Mouse (Mus musculus): ENCODE measurements at regions not wholly inside any gene's neighbourhood (a gene's known extent, or its start where the extent isn't known, plus 50 kb on each side); places are given as distances from the start of the nearest gene placed in this dataset.

- DNase-seq (ENCODE audit: low spot score), result no peak
- Histone ChIP-seq H3K9me3 (ENCODE audit: control insufficient read depth, low read length) (no peaks in the 10 kb centered on the region), H3K4me2 (replicated peaks; ENCODE audit: low read depth) (no peak overlapping the region), H3K9ac (ENCODE audit: low read length) (no peak overlapping the region), H3K27me3 (ENCODE audit: control insufficient read depth, insufficient read depth, low read length) (no peaks in the 10 kb centered on the region), H3K4me1 (replicated peaks; ENCODE audit: control insufficient read depth, insufficient read depth) (no peaks in the 10 kb centered on the region), H3K36me3 (ENCODE audit: control insufficient read depth, insufficient read depth, low read length) (no peaks in the 10 kb centered on the region), H3K27ac (replicated peaks) (no peak overlapping the region), H3K4me3 (ENCODE audit: low read depth, low read length) (no peak overlapping the region)
- TF ChIP-seq EP300 (optimal IDR thresholded peaks at IDR 0.05) (no peak), CTCF (IDR thresholded peaks at IDR 0.05; ENCODE audit: low read depth) (no peak)
- ATAC-seq (ENCODE audit: low FRiP score, low TSS enrichment), result no peak
- 28% methylated on average over 8 of the region's 8 CpGs for WGBS
Measured at GRCm38 (mm10) chr7:76156869-76157268, 72.8 kb upstream of the Agbl1 start.

GRCm38 (mm10) chr7:76164191-76164590 lies 65.5 kb upstream of the Agbl1 start:
- no peaks in the 10 kb centered on the region for H3K27me3 ChIP-seq (ENCODE audit: control insufficient read depth, insufficient read depth, low read length)
- ATAC-seq (ENCODE audit: low FRiP score, low TSS enrichment) (no peak), DNase-seq (ENCODE audit: low spot score) (no peak)
- H3K4me2 ChIP-seq (replicated peaks; ENCODE audit: low read depth), result no peak overlapping the region
- WGBS, result 84% methylated on average over 1 of the region's 1 CpGs
- no peaks in the 10 kb centered on the region for H3K4me1 ChIP-seq (replicated peaks; ENCODE audit: control insufficient read depth, insufficient read depth)
- no peaks in the 10 kb centered on the region for H3K9me3 ChIP-seq (ENCODE audit: control insufficient read depth, low read length)
- H3K9ac ChIP-seq (ENCODE audit: low read length), result no peak overlapping the region
- H3K27ac ChIP-seq (replicated peaks), result no peak overlapping the region
- no peak for TF ChIP-seq EP300 (optimal IDR thresholded peaks at IDR 0.05)
- no peaks in the 10 kb centered on the region for H3K36me3 ChIP-seq (ENCODE audit: control insufficient read depth, insufficient read depth, low read length)
- no peak overlapping the region for H3K4me3 ChIP-seq (ENCODE audit: low read depth, low read length)

- 70% methylated on average over 5 of the region's 5 CpGs for WGBS
- DNase-seq (ENCODE audit: low spot score), result no peak
- Histone ChIP-seq H3K9me3 (ENCODE audit: control insufficient read depth, low read length) (no peaks in the 10 kb centered on the region), H3K4me1 (replicated peaks; ENCODE audit: control insufficient read depth, insufficient read depth) (no peaks in the 10 kb centered on the region), H3K36me3 (ENCODE audit: control insufficient read depth, insufficient read depth, low read length) (no peaks in the 10 kb centered on the region), H3K4me3 (ENCODE audit: low read depth, low read length) (no peak overlapping the region), H3K27ac (replicated peaks) (no peak overlapping the region), H3K4me2 (replicated peaks; ENCODE audit: low read depth) (no peak overlapping the region), H3K27me3 (ENCODE audit: control insufficient read depth, insufficient read depth, low read length) (no peaks in the 10 kb centered on the region), H3K9ac (ENCODE audit: low read length) (no peak overlapping the region)
- TF ChIP-seq EP300 (optimal IDR thresholded peaks at IDR 0.05) (no peak), CTCF (IDR thresholded peaks at IDR 0.05; ENCODE audit: low read depth) (no peak)
- ATAC-seq (ENCODE audit: low FRiP score, low TSS enrichment), result no peak
Measured at GRCm38 (mm10) chr7:76164735-76165630, 64.7 kb upstream of the Agbl1 start.

- DNase-seq (ENCODE audit: low spot score) (no peak), ATAC-seq (ENCODE audit: low FRiP score, low TSS enrichment) (no peak)
- no peak for TF ChIP-seq EP300 (optimal IDR thresholded peaks at IDR 0.05)
- Histone ChIP-seq H3K9me3 (ENCODE audit: control insufficient read depth, low read length) (no peaks in the 10 kb centered on the region), H3K27ac (replicated peaks) (no peak overlapping the region), H3K36me3 (ENCODE audit: control insufficient read depth, insufficient read depth, low read length) (no peaks in the 10 kb centered on the region), H3K4me1 (replicated peaks; ENCODE audit: control insufficient read depth, insufficient read depth) (no peaks in the 10 kb centered on the region), H3K4me2 (replicated peaks; ENCODE audit: low read depth) (no peak overlapping the region), H3K9ac (ENCODE audit: low read length) (no peak overlapping the region), H3K27me3 (ENCODE audit: control insufficient read depth, insufficient read depth, low read length) (no peaks in the 10 kb centered on the region), H3K4me3 (ENCODE audit: low read depth, low read length) (no peak overlapping the region)
- 65% methylated on average over 2 of the region's 2 CpGs for whole genome bisulfite sequencing
Measured at GRCm38 (mm10) chr7:76170481-76170880, 59.2 kb upstream of the Agbl1 start.

- ATAC-seq (ENCODE audit: low FRiP score, low TSS enrichment) (no peak), DNase-seq (ENCODE audit: low spot score) (no peak)
- no peak for TF ChIP-seq EP300 (optimal IDR thresholded peaks at IDR 0.05)
- TF ChIP-seq CTCF (IDR thresholded peaks at IDR 0.05; ENCODE audit: low read depth), result no peak
- Histone ChIP-seq H3K27me3 (ENCODE audit: control insufficient read depth, insufficient read depth, low read length) (no peaks in the 10 kb centered on the region), H3K4me3 (ENCODE audit: low read depth, low read length) (no peak overlapping the region), H3K4me2 (replicated peaks; ENCODE audit: low read depth) (no peak overlapping the region), H3K9me3 (ENCODE audit: control insufficient read depth, low read length) (no peaks in the 10 kb centered on the region), H3K9ac (ENCODE audit: low read length) (no peak overlapping the region), H3K4me1 (replicated peaks; ENCODE audit: control insufficient read depth, insufficient read depth) (no peaks in the 10 kb centered on the region), H3K36me3 (ENCODE audit: control insufficient read depth, insufficient read depth, low read length) (no peaks in the 10 kb centered on the region), H3K27ac (replicated peaks) (no peak overlapping the region)
- 44% methylated on average over 5 of the region's 5 CpGs for WGBS
Measured at GRCm38 (mm10) chr7:76176235-76176634, 53.5 kb upstream of the Agbl1 start.

GRCm38 (mm10) chr7:76177420-76177819 lies 52.3 kb upstream of the Agbl1 start:
- TF ChIP-seq EP300 (optimal IDR thresholded peaks at IDR 0.05) (no peak), CTCF (IDR thresholded peaks at IDR 0.05; ENCODE audit: low read depth) (no peak)
- DNase-seq (ENCODE audit: low spot score), result no peak
- 53% methylated on average over 2 of the region's 2 CpGs for WGBS

More at GRCm38 (mm10) chr7:76177420-76177819, 52.3 kb upstream of the Agbl1 start:
- no peak overlapping the region for H3K9ac ChIP-seq (ENCODE audit: low read length)
- no peaks in the 10 kb centered on the region for H3K9me3 ChIP-seq (ENCODE audit: control insufficient read depth, low read length)
- ATAC-seq (ENCODE audit: low FRiP score, low TSS enrichment), result no peak
- no peak overlapping the region for H3K27ac ChIP-seq (replicated peaks)
- no peaks in the 10 kb centered on the region for H3K27me3 ChIP-seq (ENCODE audit: control insufficient read depth, insufficient read depth, low read length)
- no peaks in the 10 kb centered on the region for H3K36me3 ChIP-seq (ENCODE audit: control insufficient read depth, insufficient read depth, low read length)
- no peak overlapping the region for H3K4me3 ChIP-seq (ENCODE audit: low read depth, low read length)
- H3K4me2 ChIP-seq (replicated peaks; ENCODE audit: low read depth), result no peak overlapping the region
- H3K4me1 ChIP-seq (replicated peaks; ENCODE audit: control insufficient read depth, insufficient read depth), result no peaks in the 10 kb centered on the region
